Mouse (Mus musculus) heart, adult 2 months (tissue): ENCODE measurements around the gene Tmem79.

ENCODE experiments used
- CTCF ChIP-seq: fragments of 200-600 bp; IDR thresholded peaks from 2 replicates; pipeline ENCODE4 v1.8.1; 2022; ENCODE audit warnings: antibody characterized with exemption, mild to moderate bottlenecking, moderate library complexity
- EP300 ChIP-seq: fragments of 200-500 bp; IDR thresholded peaks from 2 replicates; pipeline ENCODE4 v1.6.1; 2011; ENCODE audit warnings: low read depth, low read length, control low read depth; ENCODE audit not compliant: insufficient read depth
- POLR2A ChIP-seq: fragments of 200-500 bp; IDR thresholded peaks from 2 replicates; pipeline ENCODE4 v1.6.1; 2011; ENCODE audit warnings: mild to moderate bottlenecking, low read depth, low read length, control low read depth; ENCODE audit not compliant: insufficient read depth

GRCm38 (mm10) chr3:88328956-88329355 is 7.0 kb downstream of the Tmem79 start:
- TF ChIP-seq CTCF (no peak), EP300 (no peak), POLR2A (no peak)
